Mouse (Mus musculus) lung, adult 2 months (tissue): ENCODE results near the gene Gm16430.
"Not testable (repeated sequence)": the region's sequence is repeated elsewhere in the genome, so short reads cannot be mapped to it uniquely, and the experiment has no call there.

Experiments used
- CTCF ChIP-seq: fragments of 200-500 bp; IDR thresholded peaks from 2 replicates; pipeline ENCODE4 v1.5.1; 2011; ENCODE audit warnings: mild to moderate bottlenecking, low read length, control low read depth; ENCODE audit not compliant: insufficient read depth
- POLR2A ChIP-seq: fragments of 200-500 bp; IDR thresholded peaks from 2 replicates; pipeline ENCODE4 v1.6.1; 2011; ENCODE audit warnings: low read depth, mild to moderate bottlenecking, control low read depth, low read length, borderline replicate concordance; ENCODE audit errors: extremely low read depth

GRCm38 (mm10) chrX:54621911-54622310 is at the start of gene Gm16430:
- TF ChIP-seq POLR2A, CTCF: not testable (repeated sequence)
